Mouse (Mus musculus): ENCODE data around the gene Fam53a. TPM values are rescaled to one million over a fixed set of nuclear protein-coding genes. Genes with fewer than 3 reads are reported as not detected.
A peak's percentile ranks its signal among the peaks of the same experiment; 100 is the strongest.

The Fam53a gene
- polyA plus RNA-seq, 1 experiment from 2014 or later: 67.7 TPM

GRCm38 (mm10) chr5:33589221-33589888 is 40.1 kb downstream of the Fam53a start:
- no peaks in the 10 kb centered on the region for H3K36me3 ChIP-seq
- no peak overlapping the region for H3K4me2 ChIP-seq
- H3K27me3 ChIP-seq: no peaks in the 10 kb centered on the region
- 71% methylated on average over 5 of the region's 5 CpGs for WGBS
- 0 out of 2 replicates have a peak overlapping the region, but pooled peaks have one; percentile 7 for H3K9ac ChIP-seq
- H3K4me3 ChIP-seq: no peak overlapping the region
- no peaks in the 10 kb centered on the region for H3K9me3 ChIP-seq
- ATAC-seq (ENCODE audit: insufficient number of reproducible peaks, insufficient read depth, low FRiP score, low TSS enrichment, low read depth): no peak
- no peaks in the 10 kb centered on the region for H3K4me1 ChIP-seq
- H3K27ac ChIP-seq: no peak overlapping the region

GRCm38 (mm10) chr5:33588066-33588465 is 41.4 kb downstream of the Fam53a start:
- H3K4me3 ChIP-seq: no peak overlapping the region
- H3K9me3 ChIP-seq: no peaks in the 10 kb centered on the region
- H3K27ac ChIP-seq: no peak overlapping the region
- H3K9ac ChIP-seq: no peak overlapping the region
- no peak overlapping the region for H3K4me2 ChIP-seq
- no peaks in the 10 kb centered on the region for H3K4me1 ChIP-seq
- no peak for ATAC-seq (ENCODE audit: insufficient number of reproducible peaks, insufficient read depth, low FRiP score, low TSS enrichment, low read depth)
- WGBS: 68% methylated on average over 3 of the region's 3 CpGs
- H3K27me3 ChIP-seq: no peaks in the 10 kb centered on the region
- no peaks in the 10 kb centered on the region for H3K36me3 ChIP-seq

- Histone ChIP-seq H3K9ac (no peak overlapping the region), H3K4me1 (no peaks in the 10 kb centered on the region), H3K4me3 (no peak overlapping the region), H3K27ac (no peak overlapping the region), H3K27me3 (no peaks in the 10 kb centered on the region), H3K9me3 (no peaks in the 10 kb centered on the region), H3K36me3 (no peaks in the 10 kb centered on the region), H3K4me2 (no peak overlapping the region)
- ATAC-seq (ENCODE audit: insufficient number of reproducible peaks, insufficient read depth, low FRiP score, low TSS enrichment, low read depth): no peak
- WGBS: 84% methylated on average over 18 of the region's 18 CpGs
These were observed 41.9 kb downstream of the Fam53a start for GRCm38 (mm10) chr5:33587498-33588058.

GRCm38 (mm10) chr5:33580336-33580735 is 49.1 kb downstream of the Fam53a start:
- Histone ChIP-seq H3K27me3 (no peaks in the 10 kb centered on the region), H3K27ac (no peak overlapping the region), H3K9me3 (no peaks in the 10 kb centered on the region), H3K9ac (no peak overlapping the region), H3K36me3 (no peaks in the 10 kb centered on the region), H3K4me3 (no peak overlapping the region), H3K4me1 (no peaks in the 10 kb centered on the region), H3K4me2 (no peak overlapping the region)
- WGBS: 79% methylated on average over 1 of the region's 1 CpGs
- no peak for ATAC-seq (ENCODE audit: insufficient number of reproducible peaks, insufficient read depth, low FRiP score, low TSS enrichment, low read depth)

GRCm38 (mm10) chr5:33574207-33574606 is 55.2 kb downstream of the Fam53a start:
- Histone ChIP-seq H3K27me3 (no peaks in the 10 kb centered on the region), H3K4me1 (no peaks in the 10 kb centered on the region), H3K9me3 (no peaks in the 10 kb centered on the region), H3K36me3 (no peaks in the 10 kb centered on the region), H3K4me3 (no peak overlapping the region), H3K27ac (no peak overlapping the region), H3K9ac (no peak overlapping the region), H3K4me2 (no peak overlapping the region)
- ATAC-seq (ENCODE audit: insufficient number of reproducible peaks, insufficient read depth, low FRiP score, low TSS enrichment, low read depth): no peak
- WGBS: 82% methylated on average over 4 of the region's 4 CpGs

- WGBS: 77% methylated on average over 4 of the region's 4 CpGs
- H3K4me1 ChIP-seq: no peaks in the 10 kb centered on the region
- H3K9me3 ChIP-seq: no peaks in the 10 kb centered on the region
- H3K27ac ChIP-seq: no peak overlapping the region
- H3K4me3 ChIP-seq: no peak overlapping the region
- ATAC-seq (ENCODE audit: insufficient number of reproducible peaks, insufficient read depth, low FRiP score, low TSS enrichment, low read depth): no peak
- no peak overlapping the region for H3K9ac ChIP-seq
- no peaks in the 10 kb centered on the region for H3K36me3 ChIP-seq
- H3K27me3 ChIP-seq: no peaks in the 10 kb centered on the region; the same call in 1 of the 2 replicates
- H3K4me2 ChIP-seq: no peak overlapping the region
These were observed 63.5 kb downstream of the Fam53a start for GRCm38 (mm10) chr5:33565886-33566285.

- Histone ChIP-seq H3K4me2 (no peak overlapping the region), H3K4me1 (no peaks in the 10 kb centered on the region), H3K27me3 (no peaks in the 10 kb centered on the region), H3K9ac (no peak overlapping the region), H3K4me3 (no peak overlapping the region), H3K9me3 (no peaks in the 10 kb centered on the region), H3K36me3 (no peaks in the 10 kb centered on the region), H3K27ac (no peak overlapping the region)
- 83% methylated on average over 14 of the region's 14 CpGs for WGBS
- no peak for ATAC-seq (ENCODE audit: insufficient number of reproducible peaks, insufficient read depth, low FRiP score, low TSS enrichment, low read depth)
These were observed 73.0 kb downstream of the Fam53a start for GRCm38 (mm10) chr5:33556277-33556995.

Other genes starting within 250 kb of the Fam53a start
- gene Nkx1-1, start 195.7 kb downstream of the Fam53a start, polyA plus RNA-seq (2015; fragmentation: Nextera tagmentation; extraction: Ambion mirVana): not detected in 2 replicates
- gene Gm9903, start 290 bp upstream of the Fam53a start, polyA plus RNA-seq (2015; fragmentation: Nextera tagmentation; extraction: Ambion mirVana): 0.38 and 0.44 TPM in 2 replicates
- gene Slbp, start 22.9 kb upstream of the Fam53a start, polyA plus RNA-seq (2015; fragmentation: Nextera tagmentation; extraction: Ambion mirVana): 246 and 251 TPM in 2 replicates
- 207 and 208 TPM in 2 replicates for gene Tacc3, start 28.5 kb upstream of the Fam53a start, polyA plus RNA-seq (2015; fragmentation: Nextera tagmentation; extraction: Ambion mirVana)
- gene Tmem129, start 28.8 kb upstream of the Fam53a start, polyA plus RNA-seq (2015; fragmentation: Nextera tagmentation; extraction: Ambion mirVana): 39.9 and 40.0 TPM in 2 replicates
- 24.6 and 32.5 TPM in 2 replicates for gene Fgfr3, start 92.0 kb upstream of the Fam53a start, polyA plus RNA-seq (2015; fragmentation: Nextera tagmentation; extraction: Ambion mirVana)
- 47.6 and 56.6 TPM in 2 replicates for gene Letm1, start 153.2 kb upstream of the Fam53a start, polyA plus RNA-seq (2015; fragmentation: Nextera tagmentation; extraction: Ambion mirVana)
- 45.8 and 47.6 TPM in 2 replicates for gene Nsd2, start 191.1 kb upstream of the Fam53a start, polyA plus RNA-seq (2015; fragmentation: Nextera tagmentation; extraction: Ambion mirVana)